Mouse (Mus musculus) forebrain, embryonic 15.5 days (tissue): ENCODE results near the gene Vmn1r82. TPM values are rescaled to one million over a fixed set of nuclear protein-coding genes. Genes with fewer than 3 reads are reported as not detected.

ENCODE experiments used
- ATAC-seq: fragments of 200-750 bp; cut with Nextera tagmentation; replicated peaks from 2 replicates; pipeline ENCODE4 v1.8.0; 2017; ENCODE audit warnings: mild to moderate bottlenecking, moderate TSS enrichment, moderate library complexity
- H3K27ac ChIP-seq: fragments of 300-500 bp; sonication (generic); replicated peaks from 2 replicates; pipeline ENCODE4 v1.5.1; 2015; ENCODE audit warnings: mild to moderate bottlenecking, inconsistent platforms
- H3K27me3 ChIP-seq: fragments of 300-500 bp; sonication (generic); 2 replicates; pipeline ENCODE4 v1.6.1; 2015; ENCODE audit warnings: inconsistent platforms
- H3K36me3 ChIP-seq: fragments of 300-500 bp; sonication (generic); 2 replicates; pipeline ENCODE4 v1.6.1; 2015; ENCODE audit warnings: mild to moderate bottlenecking, inconsistent platforms
- H3K4me1 ChIP-seq: fragments of 300-500 bp; sonication (generic); 2 replicates; pipeline ENCODE4 v1.6.1; 2015; ENCODE audit warnings: inconsistent platforms
- H3K4me2 ChIP-seq: fragments of 300-500 bp; sonication (generic); replicated peaks from 2 replicates; pipeline ENCODE4 v1.6.1; 2015; ENCODE audit warnings: mild to moderate bottlenecking, inconsistent platforms
- H3K4me3 ChIP-seq: fragments of 300-500 bp; sonication (generic); 2 replicates; pipeline ENCODE4 v1.5.1; 2015; ENCODE audit warnings: mild to moderate bottlenecking, inconsistent platforms
- H3K9ac ChIP-seq: fragments of 300-500 bp; sonication (generic); replicated peaks from 2 replicates; pipeline ENCODE4 v1.6.1; 2015; ENCODE audit warnings: mild to moderate bottlenecking, inconsistent platforms
- H3K9me3 ChIP-seq: fragments of 300-500 bp; sonication (generic); 2 replicates; pipeline ENCODE4 v1.6.1; 2016; ENCODE audit warnings: inconsistent platforms
- WGBS: fragments of 180-500 bp; shearing (Covaris S2); methylation state at CpG from one replicate; pipeline ENCODE4 v1.1.7; 2015; ENCODE audit warnings: mixed read lengths; 5-methylcytosine and 5-hydroxymethylcytosine counted together
- polyA plus RNA-seq: library from polyadenylated mRNA; unstranded; fragments of >200 nt; fragmentation: Nextera tagmentation; extraction: Ambion mirVana; gene quantifications from 2 replicates; pipeline ENCODE4 v1.2.1, GENCODE M21; 2015

The Vmn1r82 gene
- polyA plus RNA-seq: not detected in 2 replicates

GRCm38 (mm10) chr7:12300130-12300529, at the start of gene Vmn1r82:
Gene Vmn1r82, plus strand, starts transcription at chr7:12300430.
- no peak within 1 kb of the TSS for H3K4me3 ChIP-seq
- no peak for ATAC-seq
- no peak within 1 kb of the TSS for H3K4me2 ChIP-seq
- H3K27me3 ChIP-seq: no peaks in the 10 kb centered on the region
- H3K9ac ChIP-seq: no peak within 1 kb of the TSS
- H3K4me1 ChIP-seq: no peaks in the 10 kb centered on the region
- H3K36me3 ChIP-seq: no peaks in the 10 kb centered on the region
- WGBS: 55% methylated on average over 2 of the region's 2 CpGs
- peaks cover 18% of the 10 kb centered on the region for H3K9me3 ChIP-seq
- no peak within 1 kb of the TSS for H3K27ac ChIP-seq

GRCm38 (mm10) chr7:12268169-12268568, 32.1 kb upstream of the Vmn1r82 start, which contains the start of gene Vmn1r81:
Gene Vmn1r81, minus strand, starts transcription at chr7:12268269.
- Histone ChIP-seq H3K36me3 (no peaks in the 10 kb centered on the region), H3K27me3 (no peaks in the 10 kb centered on the region), H3K9ac (no peak within 1 kb of the TSS), H3K4me3 (no peak within 1 kb of the TSS), H3K27ac (no peak within 1 kb of the TSS), H3K4me1 (no peaks in the 10 kb centered on the region), H3K9me3 (0 out of 2 replicates have a peak, but pooled peaks cover 6% of the 10 kb centered on the region), H3K4me2 (no peak within 1 kb of the TSS)
- no peak for ATAC-seq
- 66% methylated on average over 1 of the region's 1 CpGs for WGBS

- Histone ChIP-seq H3K4me1 (no peaks in the 10 kb centered on the region), H3K27me3 (no peaks in the 10 kb centered on the region), H3K9ac (no peak within 1 kb of the TSS), H3K27ac (no peak within 1 kb of the TSS), H3K4me3 (no peak within 1 kb of the TSS), H3K4me2 (no peak within 1 kb of the TSS), H3K9me3 (0 out of 2 replicates have a peak, but pooled peaks cover 9% of the 10 kb centered on the region), H3K36me3 (no peaks in the 10 kb centered on the region)
- WGBS: 80% methylated on average over 2 of the region's 2 CpGs
- ATAC-seq: no peak
Observed at GRCm38 (mm10) chr7:12329381-12329780, 29.2 kb downstream of the Vmn1r82 start, which contains the start of gene Vmn1r83. Gene Vmn1r83, minus strand, starts transcription at chr7:12329481.

Other genes with a start within 250 kb of the Vmn1r82 start
- not detected in 2 replicates for gene Vmn1r78, start 150.2 kb upstream of the Vmn1r82 start, polyA plus RNA-seq
- not detected in 2 replicates for gene Vmn1r79, start 129.2 kb upstream of the Vmn1r82 start, polyA plus RNA-seq
- not detected in 2 replicates for gene Vmn1r80, start 111.1 kb upstream of the Vmn1r82 start, polyA plus RNA-seq
- gene Vmn1r81, start 32.2 kb upstream of the Vmn1r82 start, polyA plus RNA-seq: not detected in 2 replicates
- not detected in 2 replicates for gene Vmn1r83, start 29.1 kb downstream of the Vmn1r82 start, polyA plus RNA-seq
- not detected in 2 replicates for gene Vmn1r84, start 68.8 kb downstream of the Vmn1r82 start, polyA plus RNA-seq
- gene Zfp551, start 122.3 kb downstream of the Vmn1r82 start, polyA plus RNA-seq: 9.5 and 10.1 TPM in 2 replicates
- gene Zfp606, start 177.9 kb downstream of the Vmn1r82 start, polyA plus RNA-seq: 49.2 and 52.5 TPM in 2 replicates
- not detected in 2 replicates for gene 2900092C05Rik, start 212.1 kb downstream of the Vmn1r82 start, polyA plus RNA-seq